Mouse (Mus musculus) MEL (cell line): ENCODE data around the gene Rpp21. TPM values are rescaled to one million over a fixed set of nuclear protein-coding genes. Genes with fewer than 3 reads are reported as not detected.

ENCODE experiments used
- DNase-seq: peaks from one replicate; pipeline ENCODE4 v3.0.0; 2011; ENCODE audit warnings: low read depth, low spot score
- H3K27ac ChIP-seq: 2 replicates; pipeline ENCODE4 v1.5.1; 2012; ENCODE audit warnings: low read depth, mild to moderate bottlenecking, control low read depth, low read length, moderate library complexity; ENCODE audit not compliant: control insufficient read depth
- H3K27me3 ChIP-seq, 2 experiments: fragments of 150-350 bp in 1 of 2; sonication (generic) in 1 of 2; 2 replicates each; pipeline ENCODE4 v1.6.1; 2012; ENCODE audit warnings: low read length in 2 of 2, mild to moderate bottlenecking in 2 of 2, improper control_type of control experiment in 1 of 2, moderate library complexity in 1 of 2; ENCODE audit not compliant: insufficient read depth in 2 of 2, control insufficient read depth in 1 of 2
- H3K36me3 ChIP-seq, 2 experiments: 2 replicates each; pipeline ENCODE4 v1.6.1; 2012 to 2014; ENCODE audit warnings: low read length in 2 of 2, improper control_type of control experiment in 1 of 2, inconsistent platforms in 1 of 2, mild to moderate bottlenecking in 1 of 2; ENCODE audit not compliant: insufficient read depth in 2 of 2, control insufficient read depth in 1 of 2
- H3K4me1 ChIP-seq, 2 experiments: fragments of 150-350 bp in 1 of 2; sonication (generic) in 1 of 2; 2 replicates each; pipeline ENCODE4 v1.6.1; 2012; ENCODE audit warnings: low read length in 2 of 2, improper control_type of control experiment in 1 of 2, mild to moderate bottlenecking in 1 of 2; ENCODE audit not compliant: insufficient read depth in 2 of 2, control insufficient read depth in 1 of 2
- H3K4me3 ChIP-seq, 2 experiments: fragments of 150-350 bp in 1 of 2; sonication (generic) in 1 of 2; 2 replicates each; pipeline ENCODE4 v1.5.1; 2012; ENCODE audit warnings: low read depth in 2 of 2, low read length in 2 of 2, mild to moderate bottlenecking in 2 of 2, moderate library complexity in 2 of 2, control low read depth in 1 of 2, improper control_type of control experiment in 1 of 2; ENCODE audit not compliant: control insufficient read depth in 1 of 2, insufficient read depth in 1 of 2
- H3K79me2 ChIP-seq: 2 replicates; pipeline ENCODE4 v1.6.1; 2012; ENCODE audit warnings: mild to moderate bottlenecking, low read length, moderate library complexity; ENCODE audit not compliant: control insufficient read depth, poor library complexity, insufficient read depth
- H3K9ac ChIP-seq: 2 replicates; pipeline ENCODE4 v1.6.1; 2012; ENCODE audit warnings: low read depth, mild to moderate bottlenecking, control low read depth, low read length, moderate library complexity; ENCODE audit not compliant: control insufficient read depth, poor library complexity, severe bottlenecking
- H3K9me3 ChIP-seq: fragments of 150-350 bp; sonication (generic); replicated peaks from 2 replicates; pipeline ENCODE4 v1.6.1; 2012; ENCODE audit warnings: mild to moderate bottlenecking, low read length, improper control_type of control experiment, moderate library complexity; ENCODE audit not compliant: insufficient read depth
- CTCF ChIP-seq, 3 experiments: IDR thresholded peaks in 2 of 3; conservative IDR thresholded peaks in 1 of 3; 2 replicates each; pipeline ENCODE4 v1.5.1; 2011 to 2012; ENCODE audit warnings: low read length in 3 of 3, low read depth in 2 of 3, mild to moderate bottlenecking in 2 of 3, improper control_type of control experiment in 1 of 3, inconsistent platforms in 1 of 3, mixed read lengths in 1 of 3, moderate library complexity in 1 of 3; ENCODE audit not compliant: control insufficient read depth in 1 of 3, insufficient read depth in 1 of 3, poor library complexity in 1 of 3, severe bottlenecking in 1 of 3
- E2F4 ChIP-seq: IDR thresholded peaks from 2 replicates; pipeline ENCODE4 v1.6.1; 2011; ENCODE audit warnings: low read depth, low read length, improper control_type of control experiment, borderline replicate concordance
- EP300 ChIP-seq, 2 experiments: IDR thresholded peaks; 2 replicates each; pipeline ENCODE4 v1.6.1; 2011; ENCODE audit warnings: improper control_type of control experiment in 2 of 2, low read length in 2 of 2, low read depth in 1 of 2, mild to moderate bottlenecking in 1 of 2
- GABPA ChIP-seq: IDR thresholded peaks from 2 replicates; pipeline ENCODE4 v1.6.1; 2012; ENCODE audit warnings: low read depth, mild to moderate bottlenecking, inconsistent platforms, low read length, improper control_type of control experiment, moderate library complexity
- GATA1 ChIP-seq: IDR thresholded peaks from 2 replicates; pipeline ENCODE4 v1.6.1; 2011; ENCODE audit warnings: low read depth, low read length, improper control_type of control experiment
- HCFC1 ChIP-seq: IDR thresholded peaks from 2 replicates; pipeline ENCODE4 v1.6.1; 2012; ENCODE audit warnings: low read depth, mild to moderate bottlenecking, inconsistent platforms, low read length, improper control_type of control experiment, moderate library complexity
- MAX ChIP-seq: IDR thresholded peaks from 2 replicates; pipeline ENCODE4 v1.6.1; 2011; ENCODE audit warnings: low read length, improper control_type of control experiment
- MYC ChIP-seq: IDR thresholded peaks from 2 replicates; pipeline ENCODE4 v1.6.1; 2011; ENCODE audit warnings: low read depth, mild to moderate bottlenecking, low read length, improper control_type of control experiment, moderate library complexity
- NELFE ChIP-seq: IDR thresholded peaks from 2 replicates; pipeline ENCODE4 v1.6.1; 2011; ENCODE audit warnings: low read depth, low read length, improper control_type of control experiment
- RCOR1 ChIP-seq: IDR thresholded peaks from 2 replicates; pipeline ENCODE4 v1.6.1; 2012; ENCODE audit warnings: low read depth, mild to moderate bottlenecking, inconsistent platforms, low read length, improper control_type of control experiment
- TAL1 ChIP-seq: IDR thresholded peaks from 2 replicates; pipeline ENCODE4 v1.6.1; 2012; ENCODE audit warnings: mild to moderate bottlenecking, inconsistent platforms, low read length, moderate library complexity, mixed read lengths
- USF2 ChIP-seq, 2 experiments: IDR thresholded peaks; 2 replicates each; pipeline ENCODE4 v1.6.1; 2011 to 2012; ENCODE audit warnings: improper control_type of control experiment in 2 of 2, low read length in 2 of 2, borderline replicate concordance in 1 of 2, inconsistent platforms in 1 of 2, low read depth in 1 of 2, mild to moderate bottlenecking in 1 of 2; ENCODE audit not compliant: insufficient read depth in 1 of 2
- ZNF384 ChIP-seq: IDR thresholded peaks from 2 replicates; pipeline ENCODE4 v1.6.1; 2012; ENCODE audit warnings: low read depth, mild to moderate bottlenecking, inconsistent platforms, low read length, improper control_type of control experiment
- polyA plus RNA-seq, 2 experiments: library from polyadenylated mRNA; stranded (reverse) in 1 of 2; unstranded in 1 of 2; fragments of >175 nt in 1 of 2; fragments of >200 nt in 1 of 2; gene quantifications; 2 replicates each; pipeline versions ENCODE4 v1.2.1 to v1.2.4; 2012; ENCODE audit warnings: low replicate concordance in 2 of 2, low read depth in 1 of 2; ENCODE audit not compliant: insufficient read length in 2 of 2, insufficient read depth in 1 of 2, missing spikeins in 1 of 2
- total RNA-seq: library from RNA; depleted of rRNA; stranded (reverse); fragments of 300-350 nt; gene quantifications from 2 replicates; pipeline ENCODE4 v1.2.3, GENCODE M21; 2012

Gene Rpp21
- total and polyA plus RNA-seq, 3 experiments = 63.8 to 116 TPM; not detected in 1

DNA sequence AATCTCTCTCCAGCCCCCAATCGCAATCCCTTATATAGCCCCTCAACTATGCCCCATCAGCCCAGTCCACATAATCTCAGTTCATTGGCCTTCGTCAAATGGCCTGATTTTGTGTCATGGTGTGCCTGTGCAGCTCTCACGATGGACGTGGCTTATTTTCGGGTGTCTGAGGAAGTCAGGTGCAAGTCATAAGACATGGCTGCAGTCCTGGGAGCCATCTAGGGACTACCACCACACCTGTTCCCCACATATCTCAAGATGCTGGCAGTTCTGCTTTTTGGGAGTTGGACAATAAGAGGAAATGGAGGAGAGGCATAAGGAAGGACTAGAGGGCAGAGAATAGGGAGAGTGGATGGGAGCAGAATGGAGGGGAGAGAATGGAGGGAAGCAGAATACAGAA, 24.3 kb downstream of the Rpp21 start:
- no peak for TF ChIP-seq EP300 (IDR thresholded peaks at IDR 0.05; ENCODE audit: low read depth in 1 of 2, low read length in 2 of 2)
- no peak for TF ChIP-seq E2F4
- TF ChIP-seq MAX = no peak
- no peak for TF ChIP-seq GABPA
- no peak for TF ChIP-seq USF2 (IDR thresholded peaks at IDR 0.05; ENCODE audit: borderline replicate concordance in 1 of 2, insufficient read depth in 1 of 2, low read depth in 1 of 2, low read length in 2 of 2)
- TF ChIP-seq RCOR1 = no peak
- no peak for TF ChIP-seq CTCF (IDR thresholded peaks at IDR 0.05 in 2 of 3, conservative IDR thresholded peaks at IDR 0.05 in 1 of 3; ENCODE audit: control insufficient read depth in 1 of 3, insufficient read depth in 1 of 3, low read depth in 2 of 3, low read length in 3 of 3, poor library complexity in 1 of 3, severe bottlenecking in 1 of 3)
- TF ChIP-seq NELFE = no peak
- TF ChIP-seq MYC = no peak
- no peak for DNase-seq
- no peaks in the 10 kb centered on the region for H3K4me1 ChIP-seq
- H3K36me3 ChIP-seq = no peaks in the 10 kb centered on the region
- no peak overlapping the region for H3K9ac ChIP-seq
- H3K79me2 ChIP-seq = no peaks in the 10 kb centered on the region
- H3K27me3 ChIP-seq = peaks cover 6 to 8% of the 10 kb centered on the region in 2 experiments
- no peak overlapping the region for H3K27ac ChIP-seq
- no peaks in the 10 kb centered on the region for H3K9me3 ChIP-seq
- H3K4me3 ChIP-seq = no peak overlapping the region

DNA sequence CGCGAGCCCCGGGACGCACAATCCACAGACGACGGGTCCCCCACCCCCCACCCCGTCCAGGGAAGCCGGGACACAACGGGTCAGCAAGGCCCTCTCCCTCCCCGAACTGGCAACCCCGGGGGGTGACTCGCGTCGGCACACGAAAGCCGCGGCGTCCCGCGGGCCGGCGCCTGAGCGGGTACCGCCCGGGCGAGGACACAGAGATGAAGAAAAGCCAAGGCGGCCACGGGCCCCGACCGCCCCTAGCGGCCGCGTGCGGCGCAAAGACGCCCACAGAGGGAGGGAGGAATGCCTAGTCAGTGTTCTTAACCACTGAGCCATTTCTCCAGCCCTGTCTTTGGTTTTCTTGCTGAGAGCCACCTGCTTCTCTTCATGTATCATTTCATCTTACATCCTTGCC, 26.6 kb downstream of the Rpp21 start:
- H3K4me1 ChIP-seq = no peaks in the 10 kb centered on the region
- no peaks in the 10 kb centered on the region for H3K79me2 ChIP-seq
- H3K27me3 ChIP-seq = peaks cover 4 to 6% of the 10 kb centered on the region in 2 experiments
- no peaks in the 10 kb centered on the region for H3K36me3 ChIP-seq
- H3K4me3 ChIP-seq = no peak overlapping the region
- peak; percentile 94 for DNase-seq
- no peak overlapping the region for H3K9ac ChIP-seq
- TF ChIP-seq EP300 (IDR thresholded peaks at IDR 0.05; ENCODE audit: low read depth in 1 of 2, low read length in 2 of 2) = no peak
- peak in 1 of 3 experiments; percentile 31; a peak in 3 of 6 replicates for TF ChIP-seq CTCF (IDR thresholded peaks at IDR 0.05 in 2 of 3, conservative IDR thresholded peaks at IDR 0.05 in 1 of 3; ENCODE audit: control insufficient read depth in 1 of 3, insufficient read depth in 1 of 3, low read depth in 2 of 3, low read length in 3 of 3, poor library complexity in 1 of 3, severe bottlenecking in 1 of 3)
- TF ChIP-seq, all 39 proteins: peak for 1
- H3K27ac ChIP-seq = no peak overlapping the region
- H3K9me3 ChIP-seq = no peaks in the 10 kb centered on the region

DNA sequence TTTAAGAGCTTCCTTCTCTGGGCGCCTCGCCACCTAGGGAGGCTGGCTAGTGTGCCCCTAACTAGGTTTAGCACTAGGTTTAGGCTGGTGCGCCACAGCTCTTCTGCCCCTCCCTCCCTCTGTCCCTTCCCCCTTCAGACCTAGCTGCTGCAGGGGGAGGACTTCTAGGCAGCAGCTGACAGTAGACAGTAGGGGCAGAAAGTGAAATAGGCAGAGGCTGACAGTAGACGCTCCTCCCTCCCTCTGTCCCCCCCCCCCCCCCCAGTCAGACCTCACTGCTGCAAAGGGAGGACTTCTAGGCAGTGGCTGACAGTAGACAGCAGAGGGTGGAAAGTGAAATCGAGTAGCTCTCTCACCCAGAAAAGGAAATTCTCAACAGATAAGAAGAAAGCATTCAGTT, 28.8 kb downstream of the Rpp21 start:
- peaks cover 1 to 11% of the 10 kb centered on the region in 2 experiments for H3K27me3 ChIP-seq
- DNase-seq = peak; percentile 49

More for the DNA sequence above, 28.8 kb downstream of the Rpp21 start:
- Histone ChIP-seq H3K27ac (no peak overlapping the region), H3K79me2 (no peaks in the 10 kb centered on the region), H3K9ac (no peak overlapping the region), H3K9me3 (no peaks in the 10 kb centered on the region), H3K36me3 (no peaks in the 10 kb centered on the region), H3K4me3 (no peak overlapping the region), H3K4me1 (no peaks in the 10 kb centered on the region)
- TF ChIP-seq TAL1 (peak; percentile 12; the same call in 1 of the 2 replicates), ZNF384 (no peak), GABPA (no peak), HCFC1 (no peak), GATA1 (0 out of 2 replicates have a peak, but pooled peaks have one; percentile 15)
